Mouse (Mus musculus) C2C12 (cell line): Measurements from ENCODE around the gene Arhgef3.

Source experiments
- CTCF ChIP-seq: IDR thresholded peaks from one replicate; pipeline ENCODE4 v1.5.1; 2011; ENCODE audit not compliant: control insufficient read depth, insufficient read depth, insufficient read length
- MAX ChIP-seq: IDR thresholded peaks from one replicate; pipeline ENCODE4 v1.6.1; 2011; ENCODE audit warnings: mild to moderate bottlenecking, control low read depth

DNA sequence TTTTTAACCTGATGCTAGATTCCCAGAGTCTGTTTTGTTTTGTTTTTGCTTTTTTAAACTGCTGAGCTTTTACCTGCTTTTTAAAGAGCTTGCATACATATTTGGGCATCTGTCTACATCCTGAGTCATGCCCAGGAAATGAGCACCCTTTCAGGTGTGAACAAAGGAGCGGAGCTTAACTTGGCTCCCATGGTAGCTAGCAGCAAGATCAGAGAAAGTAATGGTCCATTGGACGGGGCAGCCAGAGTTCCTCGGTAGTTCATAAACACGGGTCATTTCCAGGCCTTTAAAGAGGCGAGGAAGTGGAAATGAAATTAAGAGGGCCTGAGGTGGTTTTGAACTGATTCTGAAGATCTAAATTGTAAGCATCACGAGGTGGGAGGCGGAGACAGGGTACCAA, 276.0 kb downstream of the Arhgef3 start:
- no peak for TF ChIP-seq MAX
- no peak for TF ChIP-seq CTCF
